Mouse (Mus musculus) c-Kit-positive CD71-positive TER-119-positive erythroid progenitor cells, embryonic 14.5 days (primary cell): ENCODE data around the gene Utp6.
"Not testable (repeated sequence)": the region's sequence is repeated elsewhere in the genome, so short reads cannot be mapped to it uniquely, and the experiment has no call there.

Experiments used
- DNase-seq: peaks from one replicate; pipeline ENCODE4 v3.0.0-alpha.2; 2013; ENCODE audit warnings: low spot score

Utp6 gene

DNA sequence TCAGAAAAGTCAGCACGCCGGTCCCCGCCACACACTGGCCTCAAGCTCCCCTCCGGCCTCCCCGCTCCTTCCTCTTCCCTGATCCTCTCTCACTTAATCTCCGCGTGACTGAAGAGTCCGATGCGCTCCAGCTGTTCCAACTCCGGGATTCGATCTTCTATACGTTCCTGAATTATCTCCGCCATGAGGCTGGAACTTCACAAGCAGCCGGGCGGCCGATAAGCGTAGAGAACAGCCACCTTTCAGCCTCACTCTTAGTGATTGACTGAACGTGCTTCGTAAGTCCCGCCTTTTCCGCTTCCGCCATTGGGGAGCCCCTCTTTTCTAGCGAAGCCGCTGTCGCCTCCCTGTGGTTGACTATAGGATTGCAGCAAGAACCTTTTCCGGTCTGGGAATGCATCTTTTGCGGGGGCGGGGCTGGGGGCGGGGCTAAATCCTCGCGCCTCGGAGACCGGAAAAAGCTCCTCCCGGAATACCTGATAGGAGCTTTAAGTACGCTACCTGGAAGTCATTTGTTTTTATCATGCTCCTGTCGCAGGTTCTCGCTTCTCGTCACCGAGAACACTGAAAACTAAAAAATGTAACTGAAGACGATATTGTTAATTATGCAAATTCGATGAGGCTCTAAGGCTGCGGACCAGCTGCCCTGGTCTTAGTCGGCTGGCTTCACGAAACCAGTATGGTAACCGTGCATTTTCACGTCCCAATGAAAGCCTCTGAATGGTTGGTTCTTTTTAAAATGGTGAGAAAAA lies at the start of gene Utp6:
Gene Utp6, minus strand, starts transcription at position 266 of the 752 bp plus-strand sequence.
- DNase-seq, result peak; percentile 100

DNA sequence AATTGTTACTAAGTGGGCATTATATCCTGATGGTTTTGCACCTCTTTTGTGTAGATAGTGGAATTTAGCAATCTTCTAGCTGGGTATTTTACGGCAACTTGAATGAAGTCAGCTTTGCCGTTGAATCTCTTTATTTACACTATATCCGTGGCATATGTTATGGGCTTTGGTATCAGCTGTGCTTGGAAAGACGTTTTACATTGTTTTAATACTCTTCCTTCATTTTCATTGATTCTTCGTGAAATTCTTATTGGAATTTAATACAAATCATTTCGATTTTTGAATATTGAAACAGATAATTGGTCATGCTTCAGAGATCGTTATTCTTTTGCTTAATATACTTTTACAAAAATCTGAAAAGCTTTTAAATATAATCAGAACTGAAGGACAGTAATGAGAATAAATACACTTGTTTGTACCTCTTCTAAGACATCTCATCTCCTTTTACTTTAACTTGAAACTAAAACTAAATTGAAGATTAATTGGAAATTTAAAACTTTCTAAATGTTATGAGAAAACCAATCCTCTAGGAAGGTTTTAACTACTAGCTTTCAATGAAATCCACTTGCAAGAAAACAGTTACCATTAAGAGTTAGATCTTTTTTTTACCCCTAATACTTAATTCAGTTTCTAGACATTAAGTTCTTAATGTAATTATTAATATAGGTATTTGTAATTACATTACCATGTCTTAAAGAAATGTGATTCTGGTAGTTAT lies 32.2 kb upstream of the Utp6 start:
- peak; percentile 31 for DNase-seq

DNA sequence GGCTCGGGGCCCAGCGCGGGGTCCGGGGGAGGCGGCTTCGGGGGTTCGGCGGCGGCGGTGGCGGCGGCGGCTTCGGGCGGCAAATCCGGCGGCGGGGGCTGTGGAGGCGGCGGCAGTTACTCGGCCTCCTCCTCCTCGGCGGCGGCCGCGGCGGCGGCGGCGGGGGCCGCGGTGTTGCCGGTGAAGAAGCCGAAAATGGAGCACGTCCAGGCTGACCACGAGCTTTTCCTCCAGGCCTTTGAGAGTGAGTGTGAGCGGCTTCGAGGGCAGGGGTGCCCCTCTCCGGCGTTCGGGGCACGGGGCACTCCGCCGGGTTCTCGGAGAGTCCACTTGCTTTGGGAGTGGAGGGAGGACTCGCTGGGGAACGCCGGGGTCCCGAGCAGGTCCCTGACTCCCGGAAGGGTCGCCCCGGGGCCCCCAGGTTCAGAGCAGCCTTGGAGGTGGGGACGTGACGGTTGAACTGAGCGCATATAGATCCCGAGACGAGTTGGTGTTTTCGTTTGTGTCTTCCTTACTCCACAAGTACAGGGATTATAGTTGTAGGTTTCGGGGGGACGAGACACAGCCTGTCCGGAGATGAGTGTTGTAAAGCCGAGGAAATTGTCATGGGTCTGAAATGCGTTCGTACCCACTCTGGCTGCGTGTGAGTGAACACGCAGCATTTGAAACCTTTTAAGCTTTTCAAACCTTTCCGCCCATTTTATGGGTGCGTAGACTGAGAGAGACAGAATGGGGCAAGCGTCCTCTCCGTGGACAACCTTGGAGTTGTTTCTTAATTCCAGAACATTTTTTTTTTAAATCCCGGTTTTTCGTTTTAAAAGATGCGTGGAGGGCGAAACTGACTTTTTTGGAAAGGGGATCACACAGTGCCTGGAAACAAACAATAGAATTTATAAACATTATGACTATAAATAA lies 31.4 kb upstream of the Utp6 start:
- peak; percentile 37 for DNase-seq

DNA sequence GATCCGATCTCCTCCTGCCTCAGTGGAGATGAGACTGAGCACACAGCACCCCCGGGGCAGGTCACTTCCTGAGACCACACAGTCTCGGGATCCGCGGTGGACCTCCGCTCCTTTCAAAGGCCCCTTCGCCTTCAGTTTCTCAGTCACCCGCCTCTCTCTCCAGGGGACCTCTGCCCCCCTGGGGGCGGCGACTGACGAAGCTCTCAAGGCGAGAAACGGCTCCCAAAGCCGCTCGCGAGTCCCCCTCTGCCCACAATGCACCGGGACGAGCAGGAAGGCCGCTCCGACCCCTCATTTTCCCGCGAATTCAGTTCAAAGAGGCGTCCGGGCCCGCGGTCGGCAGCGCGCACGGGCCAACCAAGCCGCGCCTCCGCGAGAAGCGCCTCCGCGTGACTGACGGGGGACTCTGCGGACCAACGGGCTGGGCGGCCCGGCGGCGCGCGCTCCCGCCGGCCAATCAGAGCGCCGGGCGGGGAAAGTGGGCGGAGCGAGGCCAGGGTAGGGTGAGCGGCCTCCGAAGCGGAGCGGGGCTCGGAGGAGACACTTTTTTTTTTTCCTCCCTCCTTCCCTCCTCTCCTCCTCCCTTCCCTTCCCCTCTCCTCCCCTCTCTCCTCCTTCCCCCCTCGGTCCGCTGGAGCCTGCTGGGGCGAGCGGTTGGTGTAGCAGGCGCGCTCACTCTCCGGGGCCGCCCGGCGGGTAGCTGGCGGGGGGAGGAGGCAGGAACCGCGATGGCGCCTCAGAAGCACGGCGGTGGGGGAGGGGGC lies 30.6 kb upstream of the Utp6 start, which contains the start of gene Suz12:
Gene Suz12, plus strand, starts transcription at position 515 of the 764 bp plus-strand sequence.
- DNase-seq, result peak; percentile 95

DNA sequence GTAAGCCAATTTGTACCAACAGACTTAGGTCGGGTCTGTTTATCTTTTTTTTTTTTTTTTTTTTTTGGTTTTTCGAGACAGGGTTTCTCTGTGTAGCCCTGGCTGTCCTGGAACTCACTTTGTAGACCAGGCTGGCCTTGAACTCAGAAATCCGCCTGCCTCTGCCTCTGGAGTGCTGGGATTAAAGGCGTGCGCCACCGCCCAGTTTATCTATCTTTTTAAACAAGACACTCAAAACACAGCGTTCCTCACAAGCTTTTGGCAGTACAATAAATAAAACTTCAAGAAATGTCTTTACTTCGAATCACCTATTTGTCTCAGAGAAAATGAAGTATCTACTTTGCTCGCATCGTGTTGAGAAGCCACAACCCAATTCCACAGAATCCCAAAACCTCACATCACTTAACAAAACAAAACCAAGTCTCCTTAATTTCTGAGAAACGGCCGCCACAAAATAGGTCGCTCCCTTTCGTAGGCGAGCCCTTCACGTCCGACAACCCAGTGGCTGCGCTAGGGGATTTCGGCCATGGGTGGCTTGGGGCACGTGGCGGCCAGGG lies 29.9 kb upstream of the Utp6 start:
- peak; percentile 65 for DNase-seq

DNA sequence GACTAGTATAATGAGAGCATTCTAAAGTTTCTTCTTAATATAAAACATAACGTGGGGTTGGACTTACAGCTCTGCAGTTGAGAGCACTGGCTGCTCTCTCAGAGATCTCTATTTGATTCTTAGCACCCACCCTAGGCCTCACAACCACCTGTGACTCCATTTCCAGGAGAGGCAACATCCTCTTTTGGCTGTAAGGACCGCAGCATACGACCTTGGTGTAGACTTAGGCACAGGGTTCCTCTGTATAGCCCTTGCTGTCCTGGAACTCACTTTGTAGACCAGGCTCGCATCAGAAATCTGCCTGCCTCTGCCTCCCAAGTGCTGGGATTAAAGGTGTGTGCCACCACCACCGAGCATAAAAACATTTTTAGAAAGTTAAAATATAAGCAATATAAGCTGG lies 29.4 kb upstream of the Utp6 start:
- no peak for DNase-seq

DNA sequence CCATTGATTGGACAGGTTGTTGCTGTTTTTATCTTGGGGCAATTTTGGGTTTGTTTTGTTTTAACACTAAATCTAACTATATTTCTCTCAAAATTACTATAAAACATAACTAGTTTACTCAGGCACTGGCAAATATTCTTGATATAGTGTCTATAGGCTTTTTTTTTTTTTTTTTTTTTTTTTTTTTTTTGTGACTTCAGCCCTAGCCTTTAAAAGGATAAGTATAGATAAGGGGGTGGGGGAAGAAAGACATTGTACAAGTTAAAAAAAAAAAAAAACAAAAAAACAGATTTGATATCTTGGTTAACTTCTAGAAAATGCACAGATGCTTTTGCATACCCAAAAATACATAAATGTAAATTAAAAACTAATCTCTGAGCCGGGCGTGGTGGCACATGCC lies 27.9 kb upstream of the Utp6 start:
- no peak for DNase-seq

DNA sequence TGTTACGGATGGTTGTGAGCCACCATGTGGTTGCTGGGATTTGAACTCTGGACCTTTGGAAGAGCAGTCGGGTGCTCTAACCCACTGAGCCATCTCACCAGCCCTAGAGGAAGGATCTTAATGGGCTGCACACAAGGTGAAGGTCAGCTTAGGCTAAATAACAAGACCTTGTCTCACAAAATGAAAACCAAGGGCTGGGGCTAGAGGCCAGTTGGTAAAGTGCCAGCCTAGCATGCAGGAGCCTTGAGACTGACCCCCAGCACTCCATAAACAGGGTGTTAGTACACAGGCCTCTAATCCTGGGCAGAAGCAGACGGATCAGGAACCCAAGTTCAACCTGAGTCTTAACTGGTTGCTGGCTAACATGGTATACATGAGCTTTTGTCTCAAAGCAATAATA lies 25.7 kb upstream of the Utp6 start:
- DNase-seq, result no peak

DNA sequence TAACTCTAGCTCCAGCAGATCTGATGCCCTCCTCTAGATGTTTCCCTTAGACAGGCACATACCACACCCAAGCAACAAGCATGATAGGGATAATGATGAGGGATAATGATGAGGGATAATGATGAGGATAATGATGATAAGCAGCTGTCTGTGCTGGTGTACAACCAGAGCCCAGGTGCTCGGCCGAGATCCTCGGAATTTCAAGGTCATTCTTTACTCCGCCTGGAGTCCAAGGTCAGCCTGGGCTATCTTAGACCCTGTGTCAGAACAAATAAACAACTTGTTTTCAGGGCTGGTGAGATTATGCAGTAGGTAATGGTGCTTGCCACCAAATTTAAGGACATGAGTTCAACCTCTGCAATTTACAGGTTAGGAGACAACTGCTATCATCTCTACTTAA lies 24.7 kb upstream of the Utp6 start:
- DNase-seq, result no peak

DNA sequence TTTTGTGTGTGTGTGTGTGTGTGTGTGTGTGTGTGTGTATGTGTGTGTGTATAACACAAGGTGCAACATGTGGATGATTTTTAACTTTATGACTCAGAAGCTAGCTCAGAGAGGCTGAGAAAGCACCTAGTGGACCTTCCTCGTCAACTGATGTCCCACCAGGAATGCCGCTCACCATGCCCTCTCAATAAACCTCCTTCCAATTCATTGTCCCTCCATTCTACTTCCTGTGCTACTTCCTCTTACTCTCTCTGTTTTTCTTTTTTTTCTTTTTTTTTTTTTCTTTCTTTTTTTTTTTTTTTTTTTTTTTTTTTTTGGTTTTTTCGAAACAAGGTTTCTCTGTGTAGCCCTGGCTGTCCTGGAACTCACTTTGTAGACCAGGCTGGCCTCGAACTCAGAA lies 15.6 kb upstream of the Utp6 start:
- DNase-seq, result not testable (repeated sequence)

DNA sequence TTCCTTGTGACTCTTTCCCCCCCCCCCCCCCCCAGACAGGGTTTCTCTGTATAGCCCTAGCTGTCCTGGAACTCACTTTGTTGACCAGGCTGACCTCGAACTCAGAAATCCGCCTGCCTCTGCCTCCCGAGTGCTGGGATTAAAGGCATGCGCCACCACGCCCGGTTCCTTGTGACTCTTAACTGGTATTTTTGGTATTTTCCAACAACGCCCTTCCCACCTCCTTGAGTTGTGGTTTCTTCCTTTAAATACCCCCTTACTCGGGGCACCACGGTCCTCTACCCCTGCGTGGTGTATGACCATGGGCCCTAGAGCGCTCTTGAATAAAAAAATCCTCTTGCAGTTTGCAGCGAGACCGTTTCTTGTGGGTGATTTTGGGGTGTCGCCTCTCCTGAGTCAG lies 14.9 kb upstream of the Utp6 start:
- DNase-seq, result not testable (repeated sequence)

DNA sequence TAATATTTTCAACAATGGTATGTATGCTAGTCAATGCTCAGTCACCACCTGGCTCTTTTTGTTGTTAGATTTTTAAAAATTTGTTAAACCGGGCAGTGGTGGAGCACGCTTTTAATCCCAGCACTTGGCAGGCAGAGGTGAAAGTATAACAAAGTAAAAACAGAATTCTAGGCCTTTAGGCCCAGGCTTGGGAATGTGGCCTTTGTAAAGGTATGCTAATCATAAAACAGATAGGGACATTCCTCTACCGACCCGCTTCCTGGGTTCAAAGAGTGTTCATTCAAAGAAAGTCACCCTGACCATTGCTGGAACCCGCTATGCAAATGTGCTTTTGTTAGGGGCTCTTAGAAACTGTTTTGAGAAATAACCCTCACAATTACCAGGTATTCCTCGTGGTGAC lies 14.5 kb upstream of the Utp6 start:
- DNase-seq, result not testable (repeated sequence)

DNA sequence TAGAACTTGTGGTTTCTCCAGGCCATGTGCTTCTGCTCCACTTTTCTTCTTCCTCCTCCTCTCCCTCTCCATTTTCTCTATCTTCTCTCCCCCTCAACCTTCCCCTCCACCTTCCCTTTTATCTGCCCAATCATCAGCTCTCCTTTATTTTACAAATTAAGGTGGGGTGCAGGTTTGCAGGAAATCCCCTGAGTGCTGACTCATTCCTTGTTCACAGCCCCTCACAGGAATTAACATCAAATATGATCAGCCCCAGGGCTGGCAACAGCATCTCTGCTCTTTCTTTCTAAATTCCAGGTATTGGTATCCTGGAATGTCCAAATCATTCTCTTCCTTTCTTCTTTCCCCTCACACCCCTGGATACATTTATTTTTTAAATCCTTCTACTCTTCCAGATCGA lies 14.0 kb upstream of the Utp6 start:
- no peak for DNase-seq

DNA sequence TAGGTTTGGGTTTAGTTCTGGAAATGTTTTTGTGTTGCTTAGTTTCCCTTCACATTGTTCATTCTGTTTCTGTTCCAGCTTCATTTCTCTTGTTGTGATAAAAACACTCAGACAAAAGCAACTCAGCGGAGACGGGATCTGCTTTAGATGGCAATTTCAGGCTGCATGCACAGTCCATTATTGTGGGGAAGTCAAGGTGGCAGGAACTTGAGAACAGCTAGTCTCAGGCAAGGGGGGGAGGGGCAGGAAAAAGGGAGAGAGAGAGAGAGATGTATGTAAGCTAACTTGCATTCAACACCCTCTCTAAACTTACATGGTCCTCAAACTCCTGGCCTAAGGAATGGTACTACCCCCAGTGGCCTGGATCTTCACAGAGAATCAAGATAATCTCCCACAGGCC lies 13.2 kb upstream of the Utp6 start:
- DNase-seq, result no peak

DNA sequence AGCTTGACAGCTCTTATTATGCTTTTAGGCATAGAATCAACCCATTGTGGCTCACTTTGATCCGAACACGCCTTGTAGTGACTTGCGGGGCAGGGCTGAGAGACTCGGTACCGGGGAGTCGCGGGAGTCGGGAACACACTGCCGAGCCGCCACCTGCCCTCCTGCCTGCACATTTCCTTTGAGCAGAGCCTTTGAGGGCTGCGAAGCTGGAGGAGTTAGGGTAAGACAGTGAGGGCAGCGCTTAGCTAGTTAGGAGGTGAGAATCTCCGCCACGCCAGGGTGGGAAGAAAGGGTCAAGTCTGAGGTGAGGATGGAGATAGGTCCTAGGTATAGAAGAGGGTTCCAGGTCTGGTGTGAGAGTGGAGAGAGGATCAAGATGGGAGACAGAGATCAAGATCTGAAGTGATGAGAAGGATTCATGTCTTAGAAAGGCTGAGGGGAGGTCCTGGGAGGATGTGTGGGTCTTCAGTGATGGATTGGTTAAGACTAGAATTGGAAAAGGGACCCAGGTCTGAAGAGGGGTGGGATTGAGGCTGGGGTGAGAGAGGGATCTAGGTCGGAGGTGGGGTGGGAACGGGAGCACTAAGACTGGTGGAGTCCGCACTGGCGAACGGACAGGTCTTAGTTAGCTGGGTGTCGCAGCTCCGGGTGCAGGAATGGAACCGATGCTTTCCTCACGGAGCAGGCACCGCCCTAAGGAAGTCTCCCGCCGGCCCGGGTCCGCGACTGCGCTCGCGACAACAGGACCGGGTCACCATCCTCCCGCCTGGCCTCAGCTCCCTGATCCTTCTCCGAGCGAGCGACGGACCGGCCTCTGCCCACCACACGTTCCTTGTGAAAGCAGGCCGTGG lies 11.7 kb upstream of the Utp6 start:
- no peak for DNase-seq

DNA sequence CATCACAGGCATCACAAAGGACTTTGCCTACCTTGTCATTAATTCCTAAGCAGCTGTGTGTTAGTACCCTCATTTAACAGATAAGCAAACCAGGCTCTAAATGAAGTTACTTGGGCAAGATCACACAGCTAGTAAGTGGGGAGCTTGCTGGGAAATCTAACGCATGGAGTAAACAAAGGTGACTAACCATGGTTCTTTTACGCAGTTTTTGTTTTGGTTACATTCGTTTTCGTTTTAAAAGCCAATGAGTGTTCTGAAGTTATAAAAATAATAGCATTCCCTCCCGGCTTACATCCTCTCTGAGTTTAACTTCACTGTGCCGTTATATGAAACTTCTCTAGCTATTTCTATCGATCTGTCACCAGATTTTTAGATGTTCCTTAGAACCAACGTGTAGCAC lies 10.9 kb upstream of the Utp6 start:
- DNase-seq, result no peak

DNA sequence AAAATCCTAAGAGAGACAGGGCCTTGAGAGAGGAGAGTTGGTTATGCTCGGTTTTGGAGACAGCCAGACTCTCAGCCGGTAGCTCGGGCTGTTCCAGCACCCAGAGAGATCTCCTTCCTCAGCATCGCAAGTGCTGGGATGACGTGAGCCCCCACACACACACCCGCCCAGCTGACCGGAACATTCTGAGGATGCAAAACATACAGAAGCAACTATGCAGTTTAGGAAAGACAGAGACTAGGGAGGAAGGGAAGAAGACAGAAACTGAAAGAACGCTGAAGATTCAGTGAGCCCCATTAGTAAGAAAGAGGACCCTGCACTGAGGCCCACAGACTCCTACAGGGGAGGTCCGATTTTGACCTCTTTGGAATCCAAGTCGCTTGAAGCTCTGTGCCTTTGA lies 5.6 kb upstream of the Utp6 start:
- no peak for DNase-seq

DNA sequence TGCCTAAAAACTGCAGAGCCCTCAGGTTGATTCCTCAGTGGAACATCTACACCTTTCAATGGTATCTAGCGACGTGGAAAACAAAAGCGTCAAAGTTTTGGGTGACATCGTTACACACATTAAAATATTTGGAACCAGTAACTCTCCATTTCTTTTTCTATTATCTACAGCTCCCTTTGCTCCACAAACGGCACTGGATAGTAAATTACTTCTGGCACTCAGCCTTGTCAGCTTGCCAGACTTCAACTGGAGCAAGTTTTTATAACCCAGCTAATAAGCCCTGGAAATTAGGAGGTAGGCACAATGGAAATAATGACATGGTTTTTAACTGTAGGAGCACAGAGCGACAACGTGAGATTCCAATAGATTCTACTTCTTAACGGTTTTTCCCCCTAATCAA lies 3.7 kb upstream of the Utp6 start:
- DNase-seq, result no peak

DNA sequence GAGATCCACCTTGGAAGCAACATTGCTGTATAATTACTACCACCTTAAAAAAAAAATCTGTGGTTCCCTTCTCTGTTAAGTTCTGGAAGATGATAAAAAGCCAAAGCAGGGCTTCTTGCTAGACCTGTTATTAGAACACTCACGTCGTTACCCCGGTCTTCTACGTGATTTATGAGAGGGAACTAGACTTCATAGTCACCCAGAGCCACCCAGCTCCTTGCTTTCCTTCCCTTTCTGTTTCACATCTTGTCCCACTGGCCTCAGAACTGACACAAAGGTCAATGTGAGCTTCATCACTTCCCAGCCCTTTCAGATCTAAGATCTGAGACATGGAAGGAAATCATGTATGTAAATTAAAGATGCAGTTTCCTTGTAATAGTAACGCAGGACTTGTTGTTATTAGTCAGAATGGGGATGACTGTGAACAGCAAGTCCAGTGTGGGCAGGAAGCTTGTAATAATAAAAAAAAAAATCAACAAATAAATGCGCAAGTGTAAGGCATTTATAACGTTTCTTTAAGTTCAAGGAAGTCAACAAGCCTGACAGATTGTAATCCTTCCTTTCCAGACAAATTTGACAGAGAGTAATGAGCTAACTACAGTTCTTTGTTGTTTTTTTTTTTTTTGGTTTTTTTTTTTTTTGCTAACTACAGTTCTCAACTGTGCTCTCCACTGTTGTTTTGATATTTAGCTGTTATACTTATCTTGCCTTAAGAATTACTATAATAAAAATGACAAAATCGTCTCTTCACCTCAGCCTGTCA lies 1.2 kb upstream of the Utp6 start:
- DNase-seq, result peak; percentile 30

DNA sequence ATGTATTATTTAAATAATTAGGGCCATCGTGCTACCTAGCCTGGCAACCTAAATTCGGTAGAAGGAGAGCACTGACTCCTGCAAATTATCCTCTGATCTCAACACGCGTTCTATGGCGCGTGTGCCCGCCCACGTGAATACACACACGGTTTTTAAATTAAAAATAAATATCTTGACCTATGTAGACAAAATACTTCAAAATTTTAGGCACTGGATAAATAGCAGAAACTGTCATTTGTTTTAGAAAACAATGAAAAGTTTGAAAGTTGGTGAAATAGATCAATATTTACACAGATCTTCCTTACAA lies 640 bp upstream of the Utp6 start:
- DNase-seq, result no peak
